In genomic region chr1:75421794-75422193, GRCm38 (mm10) we compare ENCODE assay signal across 10 mouse cellular contexts. TPM values are rescaled to one million over a fixed set of nuclear protein-coding genes. Genes with fewer than 3 reads are reported as not detected.
DNase-seq lines count a peak whose midpoint lies in the region; ATAC-seq and TF ChIP-seq lines count a peak whose summit lies in the region.
"Had no signal": no experiment of that assay in that cellular context is flagged by ENCODE, and none has a peak within 500 bp of the region (broad histone marks: within the 10 kb centered on the region; RNA-seq: fewer than 3 reads in every experiment).

No protein-coding gene starts in this region.

- peak overlapping the region; percentile 42 for H3K4me3 ChIP-seq in cerebellum, adult 2 months (replicated peaks; ENCODE audit: insufficient read depth, low read depth, low read length)
- H3K4me3 ChIP-seq in liver, embryonic 11.5 days (ENCODE audit: low read depth, low read length), result no peak overlapping the region; the same call in 1 of the 2 replicates
- peak overlapping the region; percentile 12 for H3K4me3 ChIP-seq in limb, embryonic 11.5 days (ENCODE audit: low read depth, low read length)
- no peak overlapping the region for H3K4me3 ChIP-seq in neural tube, embryonic 15.5 days (replicated peaks)

- H3K9me3 ChIP-seq in liver, embryonic 11.5 days (ENCODE audit: control insufficient read depth, low read length), result no peaks in the 10 kb centered on the region
- H3K9me3 ChIP-seq in limb, embryonic 11.5 days (ENCODE audit: control insufficient read depth, low read length), result no peaks in the 10 kb centered on the region
- H3K9me3 ChIP-seq in neural tube, embryonic 15.5 days (replicated peaks), result no peaks in the 10 kb centered on the region

- 34% methylated on average over 20 of the region's 20 CpGs for WGBS in cerebellum, adult 2 months
- WGBS in liver, embryonic 11.5 days, result 11% methylated on average over 20 of the region's 20 CpGs
- 6% methylated on average over 16 of the region's 20 CpGs for WGBS in limb, embryonic 11.5 days
- 11% methylated on average over 20 of the region's 20 CpGs for WGBS in neural tube, embryonic 15.5 days

- no peak for DNase-seq in cerebellum, adult 2 months
- no peak for DNase-seq in cerebellum, adult 9-10 months
- no peak for DNase-seq in liver, embryonic 11.5 days (ENCODE audit: low spot score)
- no peak for DNase-seq in liver
- peak; percentile 40 for DNase-seq in limb, embryonic 11.5 days (ENCODE audit: low spot score)
- no peak for DNase-seq in layer of hippocampus, adult 8-10 months (ENCODE audit: low spot score in 2 of 2)
- DNase-seq in left cerebral cortex, postnatal 25 days (ENCODE audit: low spot score in 2 of 2), result no peak
- DNase-seq: cerebellum, adult 8-10 months; right cerebral cortex, postnatal 4 days had no signal

- TF ChIP-seq POLR2A in cerebellum, adult 2 months (IDR thresholded peaks at IDR 0.05; ENCODE audit: borderline replicate concordance, insufficient read depth, low read length), result no peak

- no peaks in the 10 kb centered on the region for H3K27me3 ChIP-seq in cerebellum, adult 2 months (ENCODE audit: control insufficient read depth, insufficient read depth, low read length)
- H3K27me3 ChIP-seq in liver, embryonic 11.5 days (replicated peaks; ENCODE audit: control insufficient read depth, insufficient read depth, low read length), result peaks cover 51% of the 10 kb centered on the region
- H3K27me3 ChIP-seq in limb, embryonic 11.5 days (ENCODE audit: control insufficient read depth, insufficient read depth, low read length), result peaks cover 36% of the 10 kb centered on the region
- H3K27me3 ChIP-seq in neural tube, embryonic 15.5 days (replicated peaks), result peaks cover 41% of the 10 kb centered on the region

- H3K4me1 ChIP-seq in cerebellum, adult 2 months (ENCODE audit: control insufficient read depth, insufficient read depth, low read length), result peaks cover 11% of the 10 kb centered on the region; the same call in 1 of the 2 replicates
- H3K4me1 ChIP-seq in liver, embryonic 11.5 days (replicated peaks; ENCODE audit: control insufficient read depth, insufficient read depth, low read length), result peaks cover 19% of the 10 kb centered on the region; the same call in 1 of the 2 replicates
- H3K4me1 ChIP-seq in limb, embryonic 11.5 days (ENCODE audit: control insufficient read depth, insufficient read depth, low read length), result peaks cover 26% of the 10 kb centered on the region
- H3K4me1 ChIP-seq in neural tube, embryonic 15.5 days, result peaks cover 23% of the 10 kb centered on the region

- H3K4me2 ChIP-seq in liver, embryonic 11.5 days, result peak overlapping the region; percentile 61
- peak overlapping the region; percentile 55; the same call in 1 of the 2 replicates for H3K4me2 ChIP-seq in limb, embryonic 11.5 days (ENCODE audit: low read depth, severe bottlenecking)
- H3K4me2 ChIP-seq in neural tube, embryonic 15.5 days, result peak overlapping the region; percentile 56

- H3K27ac ChIP-seq in cerebellum, adult 2 months (ENCODE audit: insufficient read depth, low read length), result peak overlapping the region; percentile 63
- no peak overlapping the region for H3K27ac ChIP-seq in liver, embryonic 11.5 days (ENCODE audit: low read depth, low read length)
- H3K27ac ChIP-seq in limb, embryonic 11.5 days (replicated peaks; ENCODE audit: low read depth, low read length), result no peak overlapping the region
- no peak overlapping the region for H3K27ac ChIP-seq in neural tube, embryonic 15.5 days (replicated peaks)

- no peak for TF ChIP-seq CTCF in cerebellum, adult 2 months (IDR thresholded peaks at IDR 0.05; ENCODE audit: borderline replicate concordance, insufficient read depth, low read depth, low read length)

- intact Hi-C loops in left cerebral cortex, postnatal 25 days (cut with DNase I), result no loop called here

- ATAC-seq in liver, embryonic 11.5 days (replicated peaks; ENCODE audit: low FRiP score), result no peak
- peak; percentile 22; the same call in 1 of the 2 replicates for ATAC-seq in limb, embryonic 11.5 days (ENCODE audit: insufficient number of reproducible peaks, low FRiP score, low TSS enrichment, low read depth)
- ATAC-seq in neural tube, embryonic 15.5 days (ENCODE audit: low FRiP score), result no peak; the same call in 1 of the 2 replicates

- H3K36me3 ChIP-seq in liver, embryonic 11.5 days (ENCODE audit: control insufficient read depth, insufficient read depth, low read length), result no peaks in the 10 kb centered on the region
- H3K36me3 ChIP-seq in limb, embryonic 11.5 days (ENCODE audit: control insufficient read depth, insufficient read depth, low read length), result no peaks in the 10 kb centered on the region
- peaks cover 3% of the 10 kb centered on the region; the same call in 1 of the 2 replicates for H3K36me3 ChIP-seq in neural tube, embryonic 15.5 days

- H3K9ac ChIP-seq in liver, embryonic 11.5 days (ENCODE audit: low read depth, low read length), result no peak overlapping the region
- peak overlapping the region; percentile 37 for H3K9ac ChIP-seq in limb, embryonic 11.5 days (ENCODE audit: low read length)
- no peak overlapping the region for H3K9ac ChIP-seq in neural tube, embryonic 15.5 days (replicated peaks)

RNA-seq across cellular contexts. Expression of gene Gmppa, which starts 13.9 kb away (rescaled TPM):
- polyA plus RNA-seq in cerebellum, adult 2 months (2012; rRNA removed), result 155 and 187 TPM in 2 replicates
- 64.0 and 69.1 TPM in 2 replicates for polyA plus RNA-seq in liver, embryonic 11.5 days (2014; fragmentation: Nextera tagmentation; extraction: Ambion mirVana)
- polyA plus RNA-seq in limb, embryonic 11.5 days (2014; fragmentation: Nextera tagmentation; extraction: Ambion mirVana), result 44.9 and 49.9 TPM in 2 replicates
- 72.4 and 78.3 TPM in 2 replicates for polyA plus RNA-seq in neural tube, embryonic 15.5 days (2015; fragmentation: Nextera tagmentation; extraction: Ambion mirVana)
- 10 to 100 TPM; 58.3 to 77.2 (median 72.7) TPM for total RNA-seq in layer of hippocampus, adult 8-10 months (2022)
- total RNA-seq in left cerebral cortex, postnatal 25 days (2021), result 10 to 100 TPM; 58.8 to 61.0 TPM

RNA-seq across cellular contexts. Expression of gene Asic4, which starts 28.4 kb away (rescaled TPM):
- polyA plus RNA-seq in cerebellum, adult 2 months (2012; rRNA removed), result 2.1 and 2.8 TPM in 2 replicates
- polyA plus RNA-seq in liver, embryonic 11.5 days (2014; fragmentation: Nextera tagmentation; extraction: Ambion mirVana), result 0.56 and 0.65 TPM in 2 replicates
- 0.07 and 0.13 TPM in 2 replicates for polyA plus RNA-seq in limb, embryonic 11.5 days (2014; fragmentation: Nextera tagmentation; extraction: Ambion mirVana)
- 22.9 and 31.6 TPM in 2 replicates for polyA plus RNA-seq in neural tube, embryonic 15.5 days (2015; fragmentation: Nextera tagmentation; extraction: Ambion mirVana)
- 1 to 10 TPM; 5.8 to 6.6 (median 6.0) TPM for total RNA-seq in layer of hippocampus, adult 8-10 months (2022)
- total RNA-seq in left cerebral cortex, postnatal 25 days (2021), result 10 to 100 TPM; 10.4 to 20.6 TPM

RNA-seq across cellular contexts. Expression of gene Speg, which starts 46.7 kb away (rescaled TPM):
- 122 and 143 TPM in 2 replicates for polyA plus RNA-seq in cerebellum, adult 2 months (2012; rRNA removed)
- 24.8 and 32.3 TPM in 2 replicates for polyA plus RNA-seq in liver, embryonic 11.5 days (2014; fragmentation: Nextera tagmentation; extraction: Ambion mirVana)
- 32.9 and 33.6 TPM in 2 replicates for polyA plus RNA-seq in limb, embryonic 11.5 days (2014; fragmentation: Nextera tagmentation; extraction: Ambion mirVana)
- polyA plus RNA-seq in neural tube, embryonic 15.5 days (2015; fragmentation: Nextera tagmentation; extraction: Ambion mirVana), result 20.1 and 21.7 TPM in 2 replicates
- 100 to 1,000 TPM; 168 to 185 (median 182) TPM for total RNA-seq in layer of hippocampus, adult 8-10 months (2022)
- 100 to 1,000 TPM; 192 to 208 TPM for total RNA-seq in left cerebral cortex, postnatal 25 days (2021)

RNA-seq across cellular contexts. Expression of gene Chpf, which starts 57.3 kb away (rescaled TPM):
- polyA plus RNA-seq in cerebellum, adult 2 months (2012; rRNA removed), result 88.3 and 92.6 TPM in 2 replicates
- polyA plus RNA-seq in liver, embryonic 11.5 days (2014; fragmentation: Nextera tagmentation; extraction: Ambion mirVana), result 17.7 and 17.9 TPM in 2 replicates
- 14.2 and 16.1 TPM in 2 replicates for polyA plus RNA-seq in limb, embryonic 11.5 days (2014; fragmentation: Nextera tagmentation; extraction: Ambion mirVana)
- 48.3 and 51.7 TPM in 2 replicates for polyA plus RNA-seq in neural tube, embryonic 15.5 days (2015; fragmentation: Nextera tagmentation; extraction: Ambion mirVana)
- 10 to 100 TPM; 71.4 to 79.7 (median 77.2) TPM for total RNA-seq in layer of hippocampus, adult 8-10 months (2022)
- 10 to 100 TPM; 82.1 to 82.4 TPM for total RNA-seq in left cerebral cortex, postnatal 25 days (2021)

RNA-seq across cellular contexts. Expression of gene Tmem198, which starts 57.5 kb away (rescaled TPM):
- polyA plus RNA-seq in cerebellum, adult 2 months (2012; rRNA removed), result 41.3 and 46.6 TPM in 2 replicates
- 0.15 and 0.26 TPM in 2 replicates for polyA plus RNA-seq in liver, embryonic 11.5 days (2014; fragmentation: Nextera tagmentation; extraction: Ambion mirVana)
- 0.17 and 0.18 TPM in 2 replicates for polyA plus RNA-seq in limb, embryonic 11.5 days (2014; fragmentation: Nextera tagmentation; extraction: Ambion mirVana)
- polyA plus RNA-seq in neural tube, embryonic 15.5 days (2015; fragmentation: Nextera tagmentation; extraction: Ambion mirVana), result 40.2 and 50.7 TPM in 2 replicates
- 10 to 100 TPM; 49.1 to 64.8 (median 55.6) TPM for total RNA-seq in layer of hippocampus, adult 8-10 months (2022)
- total RNA-seq in left cerebral cortex, postnatal 25 days (2021), result 100 to 1,000 TPM in 1 of 2 experiments, 10 to 100 TPM in 1; 92.9 to 111 TPM

Comparison
In these comparisons a context has a peak if more than half of its experiments do, and no peak if none do; other contexts are left out.
1. H3K4me3 ChIP-seq: peak in cerebellum, adult 2 months (single experiment) and limb, embryonic 11.5 days (single experiment); none in liver, embryonic 11.5 days (single experiment) and neural tube, embryonic 15.5 days (single experiment).
2. Peak in every context shown above with its lines, with median percentiles within 50 percentile points of each other: H3K4me2 ChIP-seq.